In genomic region chr7:116853351-116853750, GRCm38 (mm10) we compare ENCODE assay signal across 29 mouse cellular contexts.
DNase-seq lines count a peak whose midpoint lies in the region; ATAC-seq lines count a peak whose summit lies in the region.
"Had no signal": no experiment of that assay in that cellular context is flagged by ENCODE, and none has a peak within 500 bp of the region (broad histone marks: within the 10 kb centered on the region; RNA-seq: fewer than 3 reads in every experiment).

No protein-coding gene starts in this region.

- no peak for ATAC-seq in midbrain, embryonic 13.5 days
- ATAC-seq: CD4-positive, CD25-positive, alpha-beta regulatory T cell, adult 4 months; forebrain, embryonic 15.5 days; hindbrain, postnatal 0 days had no signal

- H3K27ac ChIP-seq in midbrain, embryonic 13.5 days: no peak overlapping the region
- H3K27ac ChIP-seq: embryonic facial prominence, embryonic 10.5 days; embryonic facial prominence, embryonic 13.5 days; forebrain, embryonic 12.5 days; forebrain, embryonic 15.5 days; heart, adult 2 months; heart, embryonic 10.5 days; heart, embryonic 13.5 days; hindbrain, embryonic 14.5 days; hindbrain, postnatal 0 days had no signal

- H3K9ac ChIP-seq in midbrain, embryonic 13.5 days (replicated peaks): no peak overlapping the region
- H3K9ac ChIP-seq: embryonic facial prominence, embryonic 13.5 days; forebrain, embryonic 12.5 days; forebrain, embryonic 15.5 days; heart, embryonic 13.5 days; hindbrain, embryonic 14.5 days had no signal

- H3K36me3 ChIP-seq in midbrain, embryonic 13.5 days: no peaks in the 10 kb centered on the region
- H3K36me3 ChIP-seq: embryonic facial prominence, embryonic 10.5 days; embryonic facial prominence, embryonic 13.5 days; forebrain, embryonic 12.5 days; forebrain, embryonic 15.5 days; heart, embryonic 10.5 days; heart, embryonic 13.5 days had no signal

- no peak overlapping the region for H3K4me2 ChIP-seq in midbrain, embryonic 13.5 days (replicated peaks)
- H3K4me2 ChIP-seq: embryonic facial prominence, embryonic 13.5 days; forebrain, embryonic 12.5 days; forebrain, embryonic 15.5 days; heart, embryonic 13.5 days; hindbrain, embryonic 14.5 days had no signal

- H3K4me1 ChIP-seq in midbrain, embryonic 13.5 days (replicated peaks): no peaks in the 10 kb centered on the region
- H3K4me1 ChIP-seq: embryonic facial prominence, embryonic 10.5 days; embryonic facial prominence, embryonic 13.5 days; forebrain, embryonic 12.5 days; heart, embryonic 10.5 days; heart, embryonic 13.5 days had no signal

- DNase-seq in layer of hippocampus, adult 11-12 months (ENCODE audit: low spot score): peak; percentile 4
- no peak for DNase-seq in layer of hippocampus, postnatal 14 days (ENCODE audit: low spot score in 2 of 2)
- peak; percentile 22 for DNase-seq in layer of hippocampus, adult 9-11 months
- no peak for DNase-seq in layer of hippocampus, postnatal 25 days (ENCODE audit: extremely low spot score in 1 of 2, low spot score in 1 of 2)
- peak; percentile 11 for DNase-seq in right cerebral cortex, adult 18-20 months
- no peak for DNase-seq in right cerebral cortex, postnatal 4 days
- DNase-seq: adrenal gland, adult 2 months; adrenal gland, postnatal 14 days; cerebellum, adult 11-12 months; cerebellum, adult 8-10 months; cerebellum, postnatal 10 days; cerebellum, postnatal 36 days; embryo, embryonic 11 days; gastrocnemius, postnatal 10 days; gastrocnemius, postnatal 36 days; heart, adult 2 months; heart, postnatal 14 days; heart, postnatal 4 days had no signal

- no peaks in the 10 kb centered on the region for H3K9me3 ChIP-seq in midbrain, embryonic 13.5 days
- H3K9me3 ChIP-seq: embryonic facial prominence, embryonic 10.5 days; embryonic facial prominence, embryonic 13.5 days; forebrain, embryonic 12.5 days; forebrain, embryonic 15.5 days; heart, embryonic 10.5 days; heart, embryonic 13.5 days had no signal

- 96% methylated on average over 3 of the region's 3 CpGs for WGBS in midbrain, embryonic 13.5 days

- no peaks in the 10 kb centered on the region; the same call in 1 of the 2 replicates for H3K27me3 ChIP-seq in midbrain, embryonic 13.5 days
- H3K27me3 ChIP-seq: embryonic facial prominence, embryonic 13.5 days; forebrain, embryonic 12.5 days; forebrain, embryonic 15.5 days; heart, embryonic 13.5 days had no signal

- no peak overlapping the region for H3K4me3 ChIP-seq in midbrain, embryonic 13.5 days (replicated peaks)
- H3K4me3 ChIP-seq: embryonic facial prominence, embryonic 10.5 days; embryonic facial prominence, embryonic 13.5 days; erythroblast, embryonic 14.5 days; forebrain, embryonic 12.5 days; forebrain, embryonic 15.5 days; heart, adult 2 months; heart, embryonic 10.5 days; heart, embryonic 13.5 days had no signal

Comparison
In these comparisons a context has a peak if more than half of its experiments do, and no peak if none do; other contexts are left out.
1. DNase-seq: peak in layer of hippocampus, adult 11-12 months (single experiment), layer of hippocampus, adult 9-11 months (single experiment) and right cerebral cortex, adult 18-20 months (single experiment); none in layer of hippocampus, postnatal 14 days (0 of 2), layer of hippocampus, postnatal 25 days (0 of 2) and right cerebral cortex, postnatal 4 days (single experiment).